In the genomic region with DNA sequence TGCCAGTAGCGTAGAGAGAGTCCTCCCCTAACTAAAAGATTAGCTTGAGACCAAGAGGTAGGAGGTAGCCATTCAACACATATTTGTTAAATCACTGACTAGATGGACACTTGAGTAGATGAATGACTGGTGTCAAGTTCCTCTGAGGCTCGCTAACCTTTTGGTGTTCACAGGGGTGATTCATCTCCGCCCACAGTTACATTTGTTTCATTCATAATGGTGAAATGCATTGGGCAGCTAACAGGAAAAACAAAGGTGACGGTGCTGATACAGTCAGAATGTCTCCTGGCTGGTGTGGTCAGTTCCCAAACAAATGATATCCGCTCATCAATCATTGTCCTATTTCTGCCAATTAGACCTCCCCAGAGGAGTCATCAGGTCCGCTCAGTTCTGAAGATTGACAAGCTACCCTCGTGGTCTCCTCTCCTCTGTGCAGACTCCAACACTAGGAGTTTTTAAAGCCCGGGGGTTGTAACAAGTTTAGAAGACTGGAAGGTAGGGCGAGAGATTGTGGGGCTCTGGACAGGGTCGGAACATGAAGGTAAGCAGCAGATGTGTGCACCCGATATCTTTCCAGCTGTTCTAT, we compare ENCODE assay signal across 13 mouse cellular contexts. TPM values are rescaled to one million over a fixed set of nuclear protein-coding genes. Genes with fewer than 3 reads are reported as not detected.
DNase-seq lines count a peak whose midpoint lies in the region; ATAC-seq lines count a peak whose summit lies in the region.
"Had no signal": no experiment of that assay in that cellular context is flagged by ENCODE, and none has a peak within 500 bp of the region (broad histone marks: within the 10 kb centered on the region; RNA-seq: fewer than 3 reads in every experiment).

A gene (plus strand): TSS at position 536 of the 586 bp plus-strand sequence.

- H3K36me3 ChIP-seq in kidney, embryonic 14.5 days (ENCODE audit: control insufficient read depth, insufficient read depth, low read length): no peaks in the 10 kb centered on the region
- no peaks in the 10 kb centered on the region for H3K36me3 ChIP-seq in forebrain, embryonic 16.5 days (ENCODE audit: control insufficient read depth, insufficient read depth)
- H3K36me3 ChIP-seq in midbrain, embryonic 10.5 days: no peaks in the 10 kb centered on the region
- H3K36me3 ChIP-seq: intestine, embryonic 15.5 days; stomach, embryonic 15.5 days had no signal

- peak within 1 kb of the TSS; percentile 65 for H3K4me2 ChIP-seq in kidney, embryonic 14.5 days (replicated peaks; ENCODE audit: low read depth, low read length)
- peak within 1 kb of the TSS; percentile 52; the same call in 1 of the 2 replicates for H3K4me2 ChIP-seq in forebrain, embryonic 16.5 days (ENCODE audit: low read length)

- H3K27ac ChIP-seq in kidney, embryonic 14.5 days (ENCODE audit: low read depth, low read length): no peak within 1 kb of the TSS
- H3K27ac ChIP-seq in forebrain, embryonic 16.5 days (ENCODE audit: low read length): no peak within 1 kb of the TSS
- no peak within 1 kb of the TSS for H3K27ac ChIP-seq in midbrain, embryonic 10.5 days (replicated peaks)
- H3K27ac ChIP-seq: intestine, embryonic 15.5 days; stomach, embryonic 15.5 days had no signal

- 0 out of 2 replicates have a peak, but pooled peaks cover 3% of the 10 kb centered on the region for H3K4me1 ChIP-seq in kidney, embryonic 14.5 days (ENCODE audit: control insufficient read depth, insufficient read depth, low read length)
- peaks cover 4% of the 10 kb centered on the region; the same call in 1 of the 2 replicates for H3K4me1 ChIP-seq in forebrain, embryonic 16.5 days (replicated peaks; ENCODE audit: control insufficient read depth, insufficient read depth, low read length)
- peaks cover 23% of the 10 kb centered on the region for H3K4me1 ChIP-seq in midbrain, embryonic 10.5 days
- H3K4me1 ChIP-seq: stomach, embryonic 15.5 days had no signal

- H3K4me3 ChIP-seq in kidney, embryonic 14.5 days (ENCODE audit: low read length): peak within 1 kb of the TSS; percentile 40
- H3K4me3 ChIP-seq in forebrain, embryonic 16.5 days (replicated peaks; ENCODE audit: low read length): no peak within 1 kb of the TSS
- H3K4me3 ChIP-seq in midbrain, embryonic 10.5 days: peak within 1 kb of the TSS; percentile 54

- no peak for ATAC-seq in kidney, embryonic 14.5 days (ENCODE audit: low FRiP score, low TSS enrichment)
- ATAC-seq in forebrain, embryonic 16.5 days: no peak
- ATAC-seq: activated CD4-positive, CD25-positive, alpha-beta regulatory T cell, adult 4 months; intestine, embryonic 15.5 days; lung, postnatal 0 days had no signal

- 47% methylated on average over 11 of the region's 11 CpGs for WGBS in kidney, embryonic 14.5 days
- WGBS in forebrain, embryonic 16.5 days: 65% methylated on average over 11 of the region's 11 CpGs
- 72% methylated on average over 11 of the region's 11 CpGs for WGBS in midbrain, embryonic 10.5 days

- H3K9me3 ChIP-seq in kidney, embryonic 14.5 days (ENCODE audit: control insufficient read depth, low read length): no peaks in the 10 kb centered on the region
- H3K9me3 ChIP-seq in forebrain, embryonic 16.5 days (ENCODE audit: control insufficient read depth, low read length): no peaks in the 10 kb centered on the region
- no peaks in the 10 kb centered on the region for H3K9me3 ChIP-seq in midbrain, embryonic 10.5 days (replicated peaks)
- H3K9me3 ChIP-seq: intestine, embryonic 15.5 days; stomach, embryonic 15.5 days had no signal

- DNase-seq in kidney, postnatal 14 days: no peak
- peak; percentile 41 for DNase-seq in Muller cell, postnatal 12 days (ENCODE audit: inconsistent ontology term)
- DNase-seq in midbrain, embryonic 10.5 days (ENCODE audit: low spot score): no peak
- no peak for DNase-seq in urinary bladder, adult 18-20 months (ENCODE audit: low spot score in 2 of 2)
- DNase-seq in layer of hippocampus, adult 9-10 months (ENCODE audit: low spot score): no peak
- no peak for DNase-seq in urinary bladder, postnatal 4 days (ENCODE audit: low spot score in 2 of 2)
- DNase-seq: cerebellum, postnatal 25 days had no signal

- no peak within 1 kb of the TSS for H3K9ac ChIP-seq in kidney, embryonic 14.5 days (ENCODE audit: low read depth, low read length)
- no peak within 1 kb of the TSS for H3K9ac ChIP-seq in forebrain, embryonic 16.5 days (replicated peaks; ENCODE audit: low read depth, low read length)
- H3K9ac ChIP-seq: intestine, embryonic 15.5 days; stomach, embryonic 15.5 days had no signal

- peaks cover 24% of the 10 kb centered on the region for H3K27me3 ChIP-seq in kidney, embryonic 14.5 days (ENCODE audit: control insufficient read depth, insufficient read depth, low read length)
- H3K27me3 ChIP-seq in forebrain, embryonic 16.5 days (replicated peaks; ENCODE audit: control insufficient read depth, insufficient read depth, low read length): peaks cover 19% of the 10 kb centered on the region
- H3K27me3 ChIP-seq in midbrain, embryonic 10.5 days (ENCODE audit: low read depth, poor library complexity, severe bottlenecking): peaks cover 45% of the 10 kb centered on the region

RNA-seq across cellular contexts. Expression of the gene that starts here (rescaled TPM):
- 0.43 and 0.95 TPM in 2 replicates for polyA plus RNA-seq in kidney, embryonic 14.5 days (2014; fragmentation: Nextera tagmentation; extraction: Ambion mirVana)
- 2.7 and 2.9 TPM in 2 replicates for polyA plus RNA-seq in forebrain, embryonic 16.5 days (2015; fragmentation: Nextera tagmentation; extraction: Ambion mirVana)
- polyA plus RNA-seq in midbrain, embryonic 10.5 days (2016; fragmentation: Nextera tagmentation; extraction: Ambion mirVana): 0.79 and 1.6 TPM in 2 replicates
